Mouse (Mus musculus) hindbrain, embryonic 16.5 days (tissue): ENCODE data around the gene Socs1. TPM values are rescaled to one million over a fixed set of nuclear protein-coding genes. Genes with fewer than 3 reads are reported as not detected.
A peak's percentile ranks its signal among the peaks of the same experiment; 100 is the strongest.

ENCODE experiments used
- ATAC-seq: fragments of 200-750 bp; cut with Nextera tagmentation; 2 replicates; pipeline ENCODE4 v1.8.0; 2017; ENCODE audit warnings: moderate TSS enrichment, moderate library complexity
- H3K27ac ChIP-seq: fragments of 300-500 bp; sonication (generic); 2 replicates; pipeline ENCODE4 v1.5.1; 2014; ENCODE audit warnings: low read depth, mild to moderate bottlenecking, control low read depth, low read length, moderate library complexity
- H3K27me3 ChIP-seq: fragments of 300-500 bp; sonication (generic); replicated peaks from 2 replicates; pipeline ENCODE4 v1.6.1; 2014; ENCODE audit warnings: low read length; ENCODE audit not compliant: control insufficient read depth, insufficient read depth
- H3K36me3 ChIP-seq: fragments of 300-500 bp; sonication (generic); 2 replicates; pipeline ENCODE4 v1.6.1; 2014; ENCODE audit warnings: mild to moderate bottlenecking, low read length, moderate library complexity, mixed read lengths; ENCODE audit not compliant: control insufficient read depth, insufficient read depth
- H3K4me1 ChIP-seq: fragments of 300-500 bp; sonication (generic); 2 replicates; pipeline ENCODE4 v1.6.1; 2014; ENCODE audit warnings: low read depth, low read length; ENCODE audit not compliant: control insufficient read depth, insufficient read depth
- H3K4me2 ChIP-seq: fragments of 300-500 bp; sonication (generic); 2 replicates; pipeline ENCODE4 v1.6.1; 2014; ENCODE audit warnings: mild to moderate bottlenecking, low read length, control low read depth, moderate library complexity
- H3K4me3 ChIP-seq: fragments of 300-500 bp; sonication (generic); 2 replicates; pipeline ENCODE4 v1.5.1; 2014; ENCODE audit warnings: mild to moderate bottlenecking, low read length, control low read depth, moderate library complexity
- H3K9ac ChIP-seq: fragments of 300-500 bp; sonication (generic); 2 replicates; pipeline ENCODE4 v1.6.1; 2014; ENCODE audit warnings: low read depth, mild to moderate bottlenecking, control low read depth, low read length, moderate library complexity
- H3K9me3 ChIP-seq: fragments of 300-500 bp; sonication (generic); 2 replicates; pipeline ENCODE4 v1.6.1; 2014; ENCODE audit warnings: mild to moderate bottlenecking, low read length, moderate library complexity; ENCODE audit not compliant: control insufficient read depth
- WGBS: fragments of 180-500 bp; shearing (Covaris S2); extraction: QIAGEN DNeasy Blood & Tissue Kit; methylation state at CpG from one replicate; pipeline ENCODE4 v1.1.7; 2014; 5-methylcytosine and 5-hydroxymethylcytosine counted together
- polyA plus RNA-seq: library from polyadenylated mRNA; unstranded; fragments of >200 nt; fragmentation: Nextera tagmentation; extraction: Ambion mirVana; gene quantifications from 2 replicates; pipeline ENCODE4 v1.2.1, GENCODE M21; 2015

The Socs1 gene
- polyA plus RNA-seq, 1 experiment from 2014 or later, result 4.9 TPM

DNA sequence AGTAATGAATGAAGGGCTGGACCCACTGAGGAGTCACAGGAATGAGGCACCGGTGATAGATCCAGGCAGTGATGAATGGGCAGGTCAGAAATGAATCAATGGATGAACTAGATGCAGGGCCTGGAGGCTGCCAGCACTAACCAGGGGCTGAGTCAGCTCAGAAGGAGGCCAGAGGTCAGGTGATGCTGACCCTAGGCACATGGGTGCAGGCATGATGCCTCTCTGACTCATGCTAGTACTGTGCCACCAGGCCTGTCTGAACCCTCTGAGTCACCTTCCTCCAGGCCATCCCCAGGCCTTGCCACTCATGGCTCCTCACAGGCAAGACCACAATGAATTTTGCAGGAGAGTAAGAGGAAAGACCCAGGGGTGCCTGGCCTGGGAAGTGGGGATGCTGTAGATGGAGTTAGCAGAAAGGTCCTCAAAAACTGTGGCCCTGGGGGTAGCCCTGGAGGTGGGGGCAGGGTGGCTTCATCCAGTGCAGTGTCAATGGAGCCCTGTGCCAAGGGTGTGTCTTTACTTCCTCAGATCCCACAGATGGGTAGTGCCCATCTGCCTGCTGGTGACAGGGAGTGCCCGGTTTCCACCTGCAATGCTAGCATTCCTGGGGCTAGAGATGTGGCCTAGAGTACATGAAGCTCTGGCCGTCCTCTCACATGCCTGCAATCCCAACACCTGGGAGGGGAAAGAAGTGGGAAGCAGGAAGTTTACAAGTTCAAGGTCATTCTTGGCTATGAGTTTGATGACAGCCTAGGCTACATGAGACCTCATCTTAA is 30.6 kb downstream of the Socs1 start:
- ATAC-seq, result no peak; the same call in 1 of the 2 replicates

DNA sequence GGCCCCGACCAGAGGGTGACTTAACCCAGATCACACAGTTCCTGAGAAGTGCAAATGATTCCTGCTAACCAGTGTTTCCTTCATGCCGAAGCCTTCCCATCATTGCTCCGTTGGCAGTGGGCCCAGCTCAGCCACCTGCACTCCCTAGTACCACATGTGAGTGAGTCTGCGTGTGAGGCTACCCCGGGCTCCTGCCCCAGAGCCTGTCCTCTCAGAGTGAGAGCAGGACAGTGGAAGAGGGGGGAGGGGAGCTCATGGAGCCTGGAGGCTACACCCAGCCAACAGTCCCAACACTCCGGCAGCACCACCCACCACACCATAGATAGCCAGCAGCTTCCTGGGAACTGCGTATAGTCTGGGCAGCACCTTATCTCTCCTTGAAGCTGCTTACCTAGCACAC is 35.5 kb downstream of the Socs1 start:
- Histone ChIP-seq H3K36me3 (no peaks in the 10 kb centered on the region), H3K4me3 (no peak overlapping the region), H3K9me3 (no peaks in the 10 kb centered on the region), H3K4me1 (peaks cover 4% of the 10 kb centered on the region), H3K27ac (no peak overlapping the region), H3K27me3 (no peaks in the 10 kb centered on the region), H3K4me2 (no peak overlapping the region), H3K9ac (0 out of 2 replicates have a peak overlapping the region, but pooled peaks have one; percentile 3)
- 50% methylated on average over 7 of the region's 7 CpGs for WGBS
- peak; percentile 70 for ATAC-seq

More for the DNA sequence above, 30.6 kb downstream of the Socs1 start:
- Histone ChIP-seq H3K36me3 (no peaks in the 10 kb centered on the region), H3K4me1 (peaks cover 2% of the 10 kb centered on the region), H3K4me2 (no peak overlapping the region), H3K9ac (no peak overlapping the region), H3K9me3 (no peaks in the 10 kb centered on the region), H3K4me3 (no peak overlapping the region), H3K27me3 (no peaks in the 10 kb centered on the region), H3K27ac (no peak overlapping the region)
- WGBS, result 80% methylated on average over 3 of the region's 3 CpGs

DNA sequence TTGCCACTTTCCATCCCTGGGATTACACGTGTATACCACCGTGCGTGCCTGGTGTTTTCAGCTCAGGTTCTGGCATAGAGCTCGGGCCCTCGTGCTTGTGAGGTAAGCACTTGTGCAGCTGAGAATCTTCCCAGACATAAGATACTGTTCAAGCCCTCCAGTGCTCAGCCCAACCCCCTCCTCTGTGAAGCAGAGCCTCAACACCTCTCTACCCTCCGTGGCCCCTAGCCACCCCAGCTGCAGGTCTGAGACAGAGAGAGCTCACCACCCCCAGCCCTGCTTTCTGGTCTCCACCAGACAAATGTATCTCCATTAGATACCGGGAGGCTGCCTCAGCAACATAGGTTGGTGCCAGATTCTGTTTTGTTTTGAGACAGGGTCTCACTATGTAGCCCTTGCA is 36.1 kb downstream of the Socs1 start:
- H3K4me2 ChIP-seq, result no peak overlapping the region
- H3K4me1 ChIP-seq, result peaks cover 4% of the 10 kb centered on the region
- H3K36me3 ChIP-seq, result no peaks in the 10 kb centered on the region
- H3K27ac ChIP-seq, result no peak overlapping the region
- ATAC-seq, result peak; percentile 17; the same call in 1 of the 2 replicates
- H3K9me3 ChIP-seq, result no peaks in the 10 kb centered on the region
- 71% methylated on average over 7 of the region's 7 CpGs for WGBS
- no peaks in the 10 kb centered on the region for H3K27me3 ChIP-seq
- no peak overlapping the region for H3K9ac ChIP-seq
- no peak overlapping the region for H3K4me3 ChIP-seq

DNA sequence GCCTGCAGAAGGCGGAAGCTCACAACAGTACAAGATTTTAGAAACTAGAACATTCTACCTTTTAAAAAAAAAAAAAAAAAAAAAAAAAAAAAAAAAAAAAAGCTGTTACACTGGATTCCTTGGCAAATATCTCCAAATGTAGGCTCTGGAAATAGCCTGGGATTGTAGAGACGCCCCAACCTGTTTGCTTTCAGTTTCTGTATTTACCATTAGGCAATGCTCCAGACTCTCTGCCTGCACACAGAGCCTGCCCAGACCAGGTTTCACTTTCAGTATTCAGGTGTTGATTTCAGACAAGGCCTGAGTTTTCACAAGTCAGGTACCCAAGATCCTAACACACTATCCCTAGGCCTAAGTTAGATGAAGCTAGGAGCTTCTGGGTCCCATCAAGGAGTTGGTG is 44.3 kb downstream of the Socs1 start:
- no peak overlapping the region for H3K4me2 ChIP-seq
- 90% methylated on average over 2 of the region's 2 CpGs for WGBS
- no peaks in the 10 kb centered on the region for H3K9me3 ChIP-seq
- H3K36me3 ChIP-seq, result no peaks in the 10 kb centered on the region
- ATAC-seq, result no peak
- H3K4me1 ChIP-seq, result no peaks in the 10 kb centered on the region
- H3K27ac ChIP-seq, result no peak overlapping the region
- H3K4me3 ChIP-seq, result no peak overlapping the region
- H3K27me3 ChIP-seq, result no peaks in the 10 kb centered on the region
- no peak overlapping the region for H3K9ac ChIP-seq

DNA sequence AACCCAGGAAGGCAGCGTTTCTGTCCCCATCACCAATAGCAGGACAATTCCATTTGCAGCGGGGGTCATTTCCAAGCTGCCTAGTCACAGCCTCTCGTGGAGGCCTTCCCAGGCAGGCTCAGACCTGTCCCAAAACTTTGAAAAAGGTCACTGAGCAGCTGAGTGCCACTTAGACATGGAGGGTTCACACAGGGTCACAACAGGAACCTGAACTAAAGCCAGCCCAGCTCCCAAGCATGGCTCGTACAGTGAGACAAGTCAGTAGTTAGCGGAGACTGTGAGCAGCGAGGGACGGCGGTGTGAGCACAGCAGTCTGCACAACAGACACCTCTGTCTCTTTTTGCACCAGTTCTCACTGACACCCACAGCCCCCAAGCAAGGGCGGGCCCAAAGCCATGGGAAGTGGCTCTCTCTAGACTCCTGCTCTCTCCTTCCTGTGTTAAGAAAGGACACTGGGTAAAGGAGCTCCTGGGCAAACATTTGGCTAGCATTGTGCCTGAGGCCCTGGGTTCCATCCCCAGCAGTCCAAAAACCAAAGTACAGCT is 45.4 kb downstream of the Socs1 start:
- no peak overlapping the region for H3K4me3 ChIP-seq
- no peaks in the 10 kb centered on the region for H3K9me3 ChIP-seq
- no peaks in the 10 kb centered on the region for H3K4me1 ChIP-seq
- no peak overlapping the region for H3K4me2 ChIP-seq
- no peaks in the 10 kb centered on the region for H3K36me3 ChIP-seq
- H3K9ac ChIP-seq, result no peak overlapping the region
- ATAC-seq, result no peak
- no peak overlapping the region for H3K27ac ChIP-seq
- 66% methylated on average over 9 of the region's 9 CpGs for WGBS
- no peaks in the 10 kb centered on the region for H3K27me3 ChIP-seq

DNA sequence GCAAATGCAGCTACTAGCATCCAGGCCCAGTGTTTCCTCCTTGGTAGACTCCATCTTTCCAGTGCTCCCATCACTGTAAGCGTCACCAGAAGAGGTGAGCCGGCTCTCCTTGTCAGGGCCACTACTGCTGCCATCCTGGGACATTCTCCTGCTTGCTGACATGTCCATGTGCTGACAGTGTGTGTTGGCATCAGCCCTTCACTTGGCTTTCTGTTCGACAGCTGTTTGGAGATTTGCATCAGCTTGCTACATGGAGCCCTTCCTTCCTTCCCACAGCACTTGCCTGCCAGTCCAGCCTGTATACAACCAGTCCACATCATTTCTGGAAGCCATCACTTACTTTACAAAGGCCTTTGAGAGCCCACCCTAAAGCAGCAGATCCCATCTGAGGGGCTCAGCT is 46.5 kb downstream of the Socs1 start:
- Histone ChIP-seq H3K27ac (no peak overlapping the region), H3K4me1 (no peaks in the 10 kb centered on the region), H3K36me3 (no peaks in the 10 kb centered on the region), H3K27me3 (no peaks in the 10 kb centered on the region), H3K4me3 (no peak overlapping the region), H3K9me3 (no peaks in the 10 kb centered on the region), H3K4me2 (no peak overlapping the region), H3K9ac (no peak overlapping the region)
- ATAC-seq, result no peak
- WGBS, result 90% methylated on average over 3 of the region's 3 CpGs

DNA sequence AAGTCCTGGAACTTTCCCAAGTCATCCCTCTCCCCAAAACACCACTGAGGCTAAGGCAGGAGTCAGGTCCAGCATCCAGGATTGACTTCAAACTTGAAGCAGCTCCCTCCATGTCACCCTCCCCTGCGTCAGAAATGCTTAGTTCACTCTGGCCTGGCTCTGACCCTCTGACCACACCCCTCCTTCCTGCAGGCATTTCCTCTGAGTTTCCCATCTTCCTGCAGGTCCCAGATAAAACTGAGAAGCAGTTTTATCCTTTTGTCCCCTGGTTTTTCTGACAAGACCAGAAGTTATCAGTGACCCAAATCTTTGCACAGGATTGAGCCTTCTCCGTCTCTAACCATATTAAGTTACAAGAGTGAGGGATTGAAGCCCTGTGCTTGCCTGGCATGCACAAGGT is 47.8 kb downstream of the Socs1 start:
- Histone ChIP-seq H3K36me3 (no peaks in the 10 kb centered on the region), H3K4me1 (no peaks in the 10 kb centered on the region), H3K4me2 (no peak overlapping the region), H3K9ac (no peak overlapping the region), H3K9me3 (no peaks in the 10 kb centered on the region), H3K4me3 (no peak overlapping the region), H3K27me3 (no peaks in the 10 kb centered on the region), H3K27ac (no peak overlapping the region)
- 56% methylated on average over 2 of the region's 2 CpGs for WGBS
- ATAC-seq, result no peak

DNA sequence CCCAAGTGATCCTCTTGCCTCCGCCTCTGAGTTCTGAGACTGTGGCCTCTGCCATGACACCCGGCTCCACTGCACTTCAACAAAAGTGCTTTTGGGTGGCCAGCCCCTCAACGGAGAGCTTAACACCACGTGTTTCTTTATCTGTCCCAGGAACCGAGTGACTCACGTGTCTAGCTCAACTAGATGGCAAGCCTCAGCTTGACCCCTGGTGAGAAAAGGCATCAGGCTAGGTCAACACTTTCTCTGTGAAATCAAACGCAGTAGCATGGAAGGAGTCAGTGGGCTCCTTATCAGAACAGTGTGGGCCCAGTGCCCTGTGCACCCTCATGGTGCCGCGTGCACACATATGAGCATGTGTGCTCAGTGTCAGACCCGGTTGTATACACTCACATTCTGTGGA is 49.0 kb downstream of the Socs1 start:
- Histone ChIP-seq H3K4me3 (no peak overlapping the region), H3K9me3 (no peaks in the 10 kb centered on the region), H3K9ac (no peak overlapping the region), H3K4me1 (no peaks in the 10 kb centered on the region), H3K27me3 (no peaks in the 10 kb centered on the region), H3K36me3 (peaks cover 3% of the 10 kb centered on the region; the same call in 1 of the 2 replicates), H3K27ac (no peak overlapping the region), H3K4me2 (no peak overlapping the region)
- ATAC-seq, result no peak
- 79% methylated on average over 10 of the region's 10 CpGs for WGBS

DNA sequence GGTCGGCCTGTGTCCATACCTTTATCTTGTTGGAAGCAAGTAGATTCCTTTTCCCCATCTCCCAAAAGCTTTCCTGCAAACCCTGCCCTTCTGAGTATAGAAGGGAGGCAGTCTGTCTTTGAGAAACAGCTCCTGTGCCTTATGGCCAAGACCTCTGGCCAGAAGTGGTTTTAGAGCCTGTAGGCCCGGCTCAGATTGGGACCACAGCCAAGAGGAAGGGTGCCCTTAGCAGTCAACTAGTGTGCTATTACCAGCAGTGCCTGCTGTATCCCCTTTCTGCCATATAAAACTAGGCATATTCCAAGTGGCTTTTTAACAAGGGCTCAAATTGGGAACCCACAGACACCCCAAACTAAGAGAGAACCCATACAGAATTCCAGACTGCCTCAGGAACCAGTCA is 49.6 kb downstream of the Socs1 start:
- 73% methylated on average over 2 of the region's 2 CpGs for WGBS
- Histone ChIP-seq H3K4me2 (no peak overlapping the region), H3K4me1 (no peaks in the 10 kb centered on the region), H3K27ac (no peak overlapping the region), H3K27me3 (no peaks in the 10 kb centered on the region), H3K9me3 (no peaks in the 10 kb centered on the region), H3K4me3 (no peak overlapping the region), H3K9ac (no peak overlapping the region), H3K36me3 (peaks cover 3% of the 10 kb centered on the region; the same call in 1 of the 2 replicates)
- no peak for ATAC-seq
